Mouse (Mus musculus): ENCODE measurements at regions not wholly inside any gene's neighbourhood (a gene's known extent, or its start where the extent isn't known, plus 50 kb on each side); places are given as distances from the start of the nearest gene placed in this dataset.

- Histone ChIP-seq H3K36me3 (ENCODE audit: control insufficient read depth, insufficient read depth) (no peaks in the 10 kb centered on the region), H3K4me3 (no peak overlapping the region), H3K27me3 (ENCODE audit: control insufficient read depth, insufficient read depth, insufficient read length) (no peaks in the 10 kb centered on the region), H3K4me2 (ENCODE audit: low read depth) (no peak overlapping the region), H3ac (ENCODE audit: control insufficient read depth, insufficient read length) (no peak overlapping the region), H3K79me2 (ENCODE audit: control insufficient read depth, insufficient read depth) (no peaks in the 10 kb centered on the region)
- TF ChIP-seq REST (IDR thresholded peaks at IDR 0.05; ENCODE audit: insufficient read depth, insufficient read length) (no peak), POLR2AphosphoS2 (IDR thresholded peaks at IDR 0.05; ENCODE audit: insufficient read length, low read depth) (no peak), TCF3 (IDR thresholded peaks at IDR 0.05; ENCODE audit: insufficient read length, low read depth) (no peak), MYOD1 (IDR thresholded peaks at IDR 0.05; ENCODE audit: control insufficient read depth in 1 of 3, insufficient read length in 2 of 3, low read depth in 2 of 3) (no peak), POLR2A (IDR thresholded peaks at IDR 0.05; ENCODE audit: insufficient read length, low read depth) (no peak), TCF12 (IDR thresholded peaks at IDR 0.05; ENCODE audit: insufficient read depth, poor library complexity, severe bottlenecking) (no peak), MYOG (IDR thresholded peaks at IDR 0.05; ENCODE audit: control insufficient read depth in 1 of 3, insufficient read depth in 1 of 3, insufficient read length in 2 of 3, low read depth in 2 of 3) (no peak), USF1 (IDR thresholded peaks at IDR 0.05; ENCODE audit: low read depth) (no peak), SRF (IDR thresholded peaks at IDR 0.05; ENCODE audit: control insufficient read depth, insufficient read length, low read depth) (no peak), E2F4 (IDR thresholded peaks at IDR 0.05; ENCODE audit: insufficient read depth) (no peak), CEBPB (IDR thresholded peaks at IDR 0.05; ENCODE audit: insufficient read depth, poor library complexity, severe bottlenecking) (no peak), MAX (IDR thresholded peaks at IDR 0.05; ENCODE audit: low read depth) (no peak)
Observed at GRCm38 (mm10) chr9:85439664-85440063, 112.5 kb upstream of the Tent5a start.

GRCm38 (mm10) chr9:85432220-85432619 is 105.1 kb upstream of the Tent5a start:
- no peaks in the 10 kb centered on the region for H3K36me3 ChIP-seq (ENCODE audit: control insufficient read depth, insufficient read depth)
- no peaks in the 10 kb centered on the region for H3K79me2 ChIP-seq (ENCODE audit: control insufficient read depth, insufficient read depth)
- H3K4me2 ChIP-seq (ENCODE audit: low read depth), result no peak overlapping the region
- H3K4me3 ChIP-seq, result no peak overlapping the region
- no peak for TF ChIP-seq POLR2A (IDR thresholded peaks at IDR 0.05; ENCODE audit: insufficient read length, low read depth)
- TF ChIP-seq MYOD1 (IDR thresholded peaks at IDR 0.05; ENCODE audit: control insufficient read depth in 1 of 3, insufficient read length in 2 of 3, low read depth in 2 of 3), result no peak
- no peak for TF ChIP-seq USF1 (IDR thresholded peaks at IDR 0.05; ENCODE audit: low read depth)
- TF ChIP-seq E2F4 (IDR thresholded peaks at IDR 0.05; ENCODE audit: insufficient read depth), result no peak
- no peak for TF ChIP-seq POLR2AphosphoS2 (IDR thresholded peaks at IDR 0.05; ENCODE audit: insufficient read length, low read depth)
- TF ChIP-seq TCF3 (IDR thresholded peaks at IDR 0.05; ENCODE audit: insufficient read length, low read depth), result no peak
- TF ChIP-seq MAX (IDR thresholded peaks at IDR 0.05; ENCODE audit: low read depth), result no peak
- no peak for TF ChIP-seq CEBPB (IDR thresholded peaks at IDR 0.05; ENCODE audit: insufficient read depth, poor library complexity, severe bottlenecking)
- TF ChIP-seq SRF (IDR thresholded peaks at IDR 0.05; ENCODE audit: control insufficient read depth, insufficient read length, low read depth), result no peak
- no peak for TF ChIP-seq REST (IDR thresholded peaks at IDR 0.05; ENCODE audit: insufficient read depth, insufficient read length)
- TF ChIP-seq TCF12 (IDR thresholded peaks at IDR 0.05; ENCODE audit: insufficient read depth, poor library complexity, severe bottlenecking), result no peak
- no peak for TF ChIP-seq MYOG (IDR thresholded peaks at IDR 0.05; ENCODE audit: control insufficient read depth in 1 of 3, insufficient read depth in 1 of 3, insufficient read length in 2 of 3, low read depth in 2 of 3)
- H3ac ChIP-seq (ENCODE audit: control insufficient read depth, insufficient read length), result no peak overlapping the region
- no peaks in the 10 kb centered on the region for H3K27me3 ChIP-seq (ENCODE audit: control insufficient read depth, insufficient read depth, insufficient read length)

- Histone ChIP-seq H3K4me2 (ENCODE audit: low read depth) (no peak overlapping the region), H3K4me3 (no peak overlapping the region), H3K27me3 (ENCODE audit: control insufficient read depth, insufficient read depth, insufficient read length) (no peaks in the 10 kb centered on the region), H3K79me2 (ENCODE audit: control insufficient read depth, insufficient read depth) (no peaks in the 10 kb centered on the region), H3K36me3 (ENCODE audit: control insufficient read depth, insufficient read depth) (no peaks in the 10 kb centered on the region), H3ac (ENCODE audit: control insufficient read depth, insufficient read length) (no peak overlapping the region)
- TF ChIP-seq E2F4 (IDR thresholded peaks at IDR 0.05; ENCODE audit: insufficient read depth) (no peak), REST (IDR thresholded peaks at IDR 0.05; ENCODE audit: insufficient read depth, insufficient read length) (no peak), SRF (IDR thresholded peaks at IDR 0.05; ENCODE audit: control insufficient read depth, insufficient read length, low read depth) (no peak), CEBPB (IDR thresholded peaks at IDR 0.05; ENCODE audit: insufficient read depth, poor library complexity, severe bottlenecking) (no peak), MYOD1 (IDR thresholded peaks at IDR 0.05; ENCODE audit: control insufficient read depth in 1 of 3, insufficient read length in 2 of 3, low read depth in 2 of 3) (no peak), TCF3 (IDR thresholded peaks at IDR 0.05; ENCODE audit: insufficient read length, low read depth) (no peak), TCF12 (IDR thresholded peaks at IDR 0.05; ENCODE audit: insufficient read depth, poor library complexity, severe bottlenecking) (no peak), POLR2AphosphoS2 (IDR thresholded peaks at IDR 0.05; ENCODE audit: insufficient read length, low read depth) (no peak), MAX (IDR thresholded peaks at IDR 0.05; ENCODE audit: low read depth) (no peak), MYOG (IDR thresholded peaks at IDR 0.05; ENCODE audit: control insufficient read depth in 1 of 3, insufficient read depth in 1 of 3, insufficient read length in 2 of 3, low read depth in 2 of 3) (no peak), USF1 (IDR thresholded peaks at IDR 0.05; ENCODE audit: low read depth) (no peak), POLR2A (IDR thresholded peaks at IDR 0.05; ENCODE audit: insufficient read length, low read depth) (no peak)
Observed at GRCm38 (mm10) chr9:85426809-85427208, 99.7 kb upstream of the Tent5a start.

- Histone ChIP-seq H3K4me3 (no peak overlapping the region), H3ac (ENCODE audit: control insufficient read depth, insufficient read length) (no peak overlapping the region), H3K36me3 (ENCODE audit: control insufficient read depth, insufficient read depth) (no peaks in the 10 kb centered on the region), H3K4me2 (ENCODE audit: low read depth) (no peak overlapping the region), H3K79me2 (ENCODE audit: control insufficient read depth, insufficient read depth) (no peaks in the 10 kb centered on the region), H3K27me3 (ENCODE audit: control insufficient read depth, insufficient read depth, insufficient read length) (no peaks in the 10 kb centered on the region)
- TF ChIP-seq TCF3 (IDR thresholded peaks at IDR 0.05; ENCODE audit: insufficient read length, low read depth) (no peak), E2F4 (IDR thresholded peaks at IDR 0.05; ENCODE audit: insufficient read depth) (no peak), MYOD1 (IDR thresholded peaks at IDR 0.05; ENCODE audit: control insufficient read depth in 1 of 3, insufficient read length in 2 of 3, low read depth in 2 of 3) (no peak), MYOG (IDR thresholded peaks at IDR 0.05; ENCODE audit: control insufficient read depth in 1 of 3, insufficient read depth in 1 of 3, insufficient read length in 2 of 3, low read depth in 2 of 3) (no peak), SRF (IDR thresholded peaks at IDR 0.05; ENCODE audit: control insufficient read depth, insufficient read length, low read depth) (no peak)
Observed at GRCm38 (mm10) chr9:85423908-85424307, 96.8 kb upstream of the Tent5a start.

GRCm38 (mm10) chr9:85414391-85414790 is 87.2 kb upstream of the Tent5a start:
- Histone ChIP-seq H3K79me2 (ENCODE audit: control insufficient read depth, insufficient read depth) (no peaks in the 10 kb centered on the region), H3K4me3 (no peak overlapping the region), H3K36me3 (ENCODE audit: control insufficient read depth, insufficient read depth) (no peaks in the 10 kb centered on the region), H3K27me3 (ENCODE audit: control insufficient read depth, insufficient read depth, insufficient read length) (no peaks in the 10 kb centered on the region), H3K4me2 (ENCODE audit: low read depth) (no peak overlapping the region), H3ac (ENCODE audit: control insufficient read depth, insufficient read length) (no peak overlapping the region)
- TF ChIP-seq E2F4 (IDR thresholded peaks at IDR 0.05; ENCODE audit: insufficient read depth), result no peak
- no peak for TF ChIP-seq POLR2AphosphoS2 (IDR thresholded peaks at IDR 0.05; ENCODE audit: insufficient read length, low read depth)
- no peak for TF ChIP-seq TCF12 (IDR thresholded peaks at IDR 0.05; ENCODE audit: insufficient read depth, poor library complexity, severe bottlenecking)
- TF ChIP-seq REST (IDR thresholded peaks at IDR 0.05; ENCODE audit: insufficient read depth, insufficient read length), result no peak
- TF ChIP-seq CEBPB (IDR thresholded peaks at IDR 0.05; ENCODE audit: insufficient read depth, poor library complexity, severe bottlenecking), result no peak
- TF ChIP-seq MYOG (IDR thresholded peaks at IDR 0.05; ENCODE audit: control insufficient read depth in 1 of 3, insufficient read depth in 1 of 3, insufficient read length in 2 of 3, low read depth in 2 of 3), result no peak
- TF ChIP-seq TCF3 (IDR thresholded peaks at IDR 0.05; ENCODE audit: insufficient read length, low read depth), result no peak
- TF ChIP-seq MAX (IDR thresholded peaks at IDR 0.05; ENCODE audit: low read depth), result no peak
- TF ChIP-seq POLR2A (IDR thresholded peaks at IDR 0.05; ENCODE audit: insufficient read length, low read depth), result no peak

Data from myocyte (in vitro differentiated cells).